Mouse (Mus musculus): ENCODE results near the gene Scamp4. TPM values are rescaled to one million over a fixed set of nuclear protein-coding genes. Genes with fewer than 3 reads are reported as not detected.

Scamp4 gene
- total RNA-seq, 2 experiments from 2014 or later = 30.9 to 34.5 TPM

Small RNAs within 50 kb of the gene (microRNA-seq; reads per million reads assigned to microRNA genes)
- not detected for gene Mir6912

Other genes with a start within 250 kb of the Scamp4 start
- gene Plk5, start 246.4 kb upstream of the Scamp4 start, total RNA-seq (2021) = 1 to 10 TPM; 4.2 to 6.1 TPM
- 10 to 100 TPM; 75.5 to 80.1 TPM for gene Mex3d, start 215.2 kb upstream of the Scamp4 start, total RNA-seq (2021)
- gene Mbd3, start 203.3 kb upstream of the Scamp4 start, total RNA-seq (2021) = 100 to 1,000 TPM; 138 to 147 TPM
- 100 to 1,000 TPM; 282 to 286 TPM for gene Uqcr11, start 196.0 kb upstream of the Scamp4 start, total RNA-seq (2021)
- 10 to 100 TPM; 51.9 to 53.7 TPM for gene Tcf3, start 169.2 kb upstream of the Scamp4 start, total RNA-seq (2021)
- gene Onecut3, start 108.0 kb upstream of the Scamp4 start, total RNA-seq (2021) = under 1 TPM in 1 of 2 experiments, not detected in 1; 0.24 TPM
- gene Atp8b3, start 63.7 kb upstream of the Scamp4 start, total RNA-seq (2021) = under 1 TPM; 0.14 to 0.20 TPM
- 10 to 100 TPM; 65.2 to 67.5 TPM for gene Rexo1, start 41.3 kb upstream of the Scamp4 start, total RNA-seq (2021)
- 10 to 100 TPM; 34.1 to 35.5 TPM for gene Klf16, start 25.6 kb upstream of the Scamp4 start, total RNA-seq (2021)
- 100 to 1,000 TPM; 131 to 133 TPM for gene Abhd17a, start 12.5 kb upstream of the Scamp4 start, total RNA-seq (2021)
- 1 to 10 TPM; 2.9 to 3.6 TPM for gene Adat3, start within 50 bp of the Scamp4 start, total RNA-seq (2021)
- gene Gm49322, start 3.1 kb downstream of the Scamp4 start, total RNA-seq (2021) = 1 to 10 TPM; 3.7 to 4.8 TPM
- 100 to 1,000 TPM; 130 to 138 TPM for gene Csnk1g2, start 20.0 kb downstream of the Scamp4 start, total RNA-seq (2021)
- gene Btbd2, start 54.2 kb downstream of the Scamp4 start, total RNA-seq (2021) = 10 to 100 TPM; 80.9 to 83.2 TPM
- gene Mknk2, start 75.2 kb downstream of the Scamp4 start, total RNA-seq (2021) = 10 to 100 TPM; 61.6 to 67.1 TPM
- gene Mob3a, start 99.1 kb downstream of the Scamp4 start, total RNA-seq (2021) = 10 to 100 TPM; 52.0 to 52.1 TPM
- 10 to 100 TPM; 46.3 to 53.6 TPM for gene Izumo4, start 99.3 kb downstream of the Scamp4 start, total RNA-seq (2021)
- 100 to 1,000 TPM; 142 to 145 TPM for gene Ap3d1, start 139.4 kb downstream of the Scamp4 start, total RNA-seq (2021)
- gene Dot1l, start 152.3 kb downstream of the Scamp4 start, total RNA-seq (2021) = 10 to 100 TPM; 62.1 TPM
- 10 to 100 TPM; 58.0 to 58.2 TPM for gene Sf3a2, start 195.3 kb downstream of the Scamp4 start, total RNA-seq (2021)
- gene Plekhj1, start 195.8 kb downstream of the Scamp4 start, total RNA-seq (2021) = 10 to 100 TPM; 73.2 to 86.2 TPM
- 1 to 10 TPM; 1.9 to 2.2 TPM for gene Amh, start 202.4 kb downstream of the Scamp4 start, total RNA-seq (2021)
- under 1 TPM; 0.54 to 0.64 TPM for gene Jsrp1, start 210.6 kb downstream of the Scamp4 start, total RNA-seq (2021)
- 100 to 1,000 TPM; 393 to 396 TPM for gene Oaz1, start 223.8 kb downstream of the Scamp4 start, total RNA-seq (2021)
- 10 to 100 TPM; 21.4 to 24.6 TPM for gene Lingo3, start 241.2 kb downstream of the Scamp4 start, total RNA-seq (2021)

Measured in left cerebral cortex, postnatal 4 days (tissue).